Mouse (Mus musculus): ENCODE measurements around the gene Hid1. TPM values are rescaled to one million over a fixed set of nuclear protein-coding genes. Genes with fewer than 3 reads are reported as not detected.
A peak's percentile ranks its signal among the peaks of the same experiment; 100 is the strongest.

The Hid1 gene
- polyA plus RNA-seq, 1 experiment from 2014 or later, result 4.0 TPM

- Histone ChIP-seq H3K27me3 (peaks cover 75% of the 10 kb centered on the region), H3K9me3 (no peaks in the 10 kb centered on the region), H3K9ac (peak overlapping the region; percentile 67), H3K4me2 (peak overlapping the region; percentile 74), H3K27ac (no peak overlapping the region), H3K36me3 (no peaks in the 10 kb centered on the region), H3K4me1 (peaks cover 11% of the 10 kb centered on the region), H3K4me3 (peak overlapping the region; percentile 45)
- WGBS, result 3% methylated on average over 30 of the region's 30 CpGs
- ATAC-seq (ENCODE audit: insufficient number of reproducible peaks, insufficient read depth, low FRiP score, low TSS enrichment, low read depth), result no peak
These were observed 6.5 kb upstream of the Hid1 start for GRCm38 (mm10) chr11:115373805-115374694.

- H3K4me1 ChIP-seq, result peaks cover 11% of the 10 kb centered on the region
- peaks cover 86% of the 10 kb centered on the region for H3K27me3 ChIP-seq
These were observed 5.2 kb upstream of the Hid1 start for GRCm38 (mm10) chr11:115372737-115373136.

GRCm38 (mm10) chr11:115372015-115372414, 4.5 kb upstream of the Hid1 start:
- 66% methylated on average over 1 of the region's 1 CpGs for WGBS
- no peak overlapping the region for H3K4me3 ChIP-seq
- no peak for ATAC-seq (ENCODE audit: insufficient number of reproducible peaks, insufficient read depth, low FRiP score, low TSS enrichment, low read depth)
- peaks cover 93% of the 10 kb centered on the region for H3K27me3 ChIP-seq
- no peak overlapping the region for H3K4me2 ChIP-seq
- H3K9me3 ChIP-seq, result no peaks in the 10 kb centered on the region
- H3K36me3 ChIP-seq, result no peaks in the 10 kb centered on the region
- H3K4me1 ChIP-seq, result peaks cover 18% of the 10 kb centered on the region
- H3K27ac ChIP-seq, result no peak overlapping the region
- no peak overlapping the region for H3K9ac ChIP-seq

More at GRCm38 (mm10) chr11:115372737-115373136, 5.2 kb upstream of the Hid1 start:
- H3K36me3 ChIP-seq, result no peaks in the 10 kb centered on the region
- ATAC-seq (ENCODE audit: insufficient number of reproducible peaks, insufficient read depth, low FRiP score, low TSS enrichment, low read depth), result no peak
- no peak overlapping the region for H3K9ac ChIP-seq
- H3K4me2 ChIP-seq, result no peak overlapping the region
- WGBS, result 47% methylated on average over 2 of the region's 2 CpGs
- no peak overlapping the region for H3K4me3 ChIP-seq
- no peaks in the 10 kb centered on the region for H3K9me3 ChIP-seq
- no peak overlapping the region for H3K27ac ChIP-seq

GRCm38 (mm10) chr11:115371354-115371753, 3.8 kb upstream of the Hid1 start:
- no peak overlapping the region for H3K27ac ChIP-seq
- peaks cover 96% of the 10 kb centered on the region for H3K27me3 ChIP-seq
- ATAC-seq (ENCODE audit: insufficient number of reproducible peaks, insufficient read depth, low FRiP score, low TSS enrichment, low read depth), result no peak
- H3K9me3 ChIP-seq, result no peaks in the 10 kb centered on the region
- H3K4me1 ChIP-seq, result peaks cover 23% of the 10 kb centered on the region
- 66% methylated on average over 8 of the region's 8 CpGs for WGBS
- H3K4me3 ChIP-seq, result no peak overlapping the region
- no peak overlapping the region for H3K4me2 ChIP-seq
- H3K9ac ChIP-seq, result no peak overlapping the region
- no peaks in the 10 kb centered on the region for H3K36me3 ChIP-seq

GRCm38 (mm10) chr11:115370368-115370767, 2.8 kb upstream of the Hid1 start:
- H3K9me3 ChIP-seq, result no peaks in the 10 kb centered on the region
- H3K4me3 ChIP-seq, result no peak overlapping the region
- WGBS, result 61% methylated on average over 7 of the region's 7 CpGs
- ATAC-seq (ENCODE audit: insufficient number of reproducible peaks, insufficient read depth, low FRiP score, low TSS enrichment, low read depth), result no peak
- no peak overlapping the region for H3K27ac ChIP-seq
- no peaks in the 10 kb centered on the region for H3K36me3 ChIP-seq
- no peak overlapping the region for H3K4me2 ChIP-seq
- peaks cover 23% of the 10 kb centered on the region for H3K4me1 ChIP-seq
- H3K27me3 ChIP-seq, result peaks cover 97% of the 10 kb centered on the region
- no peak overlapping the region for H3K9ac ChIP-seq

- Histone ChIP-seq H3K27me3 (peaks cover 78% of the 10 kb centered on the region), H3K4me1 (peaks cover 12% of the 10 kb centered on the region), H3K9ac (peak overlapping the region; percentile 61), H3K4me2 (peak overlapping the region; percentile 83), H3K36me3 (no peaks in the 10 kb centered on the region), H3K9me3 (no peaks in the 10 kb centered on the region), H3K27ac (no peak overlapping the region), H3K4me3 (peak overlapping the region; percentile 46)
- 0 out of 2 replicates have a peak, but pooled peaks have one; percentile 23 for ATAC-seq (ENCODE audit: insufficient number of reproducible peaks, insufficient read depth, low FRiP score, low TSS enrichment, low read depth)
- WGBS, result 2% methylated on average over 28 of the region's 28 CpGs
These were observed 706 bp downstream of the Hid1 start for GRCm38 (mm10) chr11:115366706-115367394.

- Histone ChIP-seq H3K27ac (no peak overlapping the region), H3K4me3 (peak overlapping the region; percentile 46; the same call in 1 of the 2 replicates), H3K9me3 (no peaks in the 10 kb centered on the region), H3K36me3 (no peaks in the 10 kb centered on the region), H3K4me2 (0 out of 2 replicates have a peak overlapping the region, but pooled peaks have one; percentile 7), H3K27me3 (peaks cover 71% of the 10 kb centered on the region), H3K9ac (no peak overlapping the region), H3K4me1 (peaks cover 12% of the 10 kb centered on the region)
- ATAC-seq (ENCODE audit: insufficient number of reproducible peaks, insufficient read depth, low FRiP score, low TSS enrichment, low read depth), result no peak
- WGBS, result 41% methylated on average over 7 of the region's 7 CpGs
These were observed 1.4 kb downstream of the Hid1 start for GRCm38 (mm10) chr11:115366039-115366705.

GRCm38 (mm10) chr11:115364136-115364535, 3.4 kb downstream of the Hid1 start:
- peaks cover 51% of the 10 kb centered on the region for H3K27me3 ChIP-seq
- H3K27ac ChIP-seq, result no peak overlapping the region
- WGBS, result 75% methylated on average over 3 of the region's 3 CpGs
- H3K9me3 ChIP-seq, result no peaks in the 10 kb centered on the region
- peaks cover 17% of the 10 kb centered on the region for H3K4me1 ChIP-seq
- ATAC-seq (ENCODE audit: insufficient number of reproducible peaks, insufficient read depth, low FRiP score, low TSS enrichment, low read depth), result no peak
- no peak overlapping the region for H3K4me3 ChIP-seq
- no peak overlapping the region for H3K4me2 ChIP-seq
- H3K36me3 ChIP-seq, result no peaks in the 10 kb centered on the region
- H3K9ac ChIP-seq, result no peak overlapping the region

GRCm38 (mm10) chr11:115359726-115360125, 7.8 kb downstream of the Hid1 start:
- no peaks in the 10 kb centered on the region for H3K36me3 ChIP-seq
- no peaks in the 10 kb centered on the region for H3K9me3 ChIP-seq
- H3K4me2 ChIP-seq, result no peak overlapping the region
- WGBS, result 73% methylated on average over 6 of the region's 6 CpGs
- H3K27me3 ChIP-seq, result peaks cover 38% of the 10 kb centered on the region
- H3K9ac ChIP-seq, result peak overlapping the region; percentile 16; the same call in 1 of the 2 replicates
- H3K4me3 ChIP-seq, result no peak overlapping the region
- no peak for ATAC-seq (ENCODE audit: insufficient number of reproducible peaks, insufficient read depth, low FRiP score, low TSS enrichment, low read depth)
- H3K27ac ChIP-seq, result no peak overlapping the region; the same call in 1 of the 2 replicates
- H3K4me1 ChIP-seq, result peaks cover 12% of the 10 kb centered on the region

GRCm38 (mm10) chr11:115359293-115359692, 8.3 kb downstream of the Hid1 start:
- no peak overlapping the region for H3K4me3 ChIP-seq
- peaks cover 37% of the 10 kb centered on the region for H3K27me3 ChIP-seq
- H3K4me1 ChIP-seq, result peaks cover 12% of the 10 kb centered on the region
- no peaks in the 10 kb centered on the region for H3K36me3 ChIP-seq
- H3K9ac ChIP-seq, result peak overlapping the region; percentile 16; the same call in 1 of the 2 replicates
- no peak overlapping the region; the same call in 1 of the 2 replicates for H3K27ac ChIP-seq
- ATAC-seq (ENCODE audit: insufficient number of reproducible peaks, insufficient read depth, low FRiP score, low TSS enrichment, low read depth), result no peak
- 34% methylated on average over 3 of the region's 3 CpGs for WGBS
- no peaks in the 10 kb centered on the region for H3K9me3 ChIP-seq
- no peak overlapping the region for H3K4me2 ChIP-seq

GRCm38 (mm10) chr11:115358468-115358867, 9.1 kb downstream of the Hid1 start:
- Histone ChIP-seq H3K27ac (no peak overlapping the region), H3K4me3 (no peak overlapping the region), H3K4me1 (peaks cover 12% of the 10 kb centered on the region), H3K27me3 (peaks cover 32% of the 10 kb centered on the region), H3K9ac (peak overlapping the region; percentile 41; the same call in 1 of the 2 replicates), H3K9me3 (no peaks in the 10 kb centered on the region), H3K36me3 (no peaks in the 10 kb centered on the region), H3K4me2 (no peak overlapping the region; the same call in 1 of the 2 replicates)
- no peak for ATAC-seq (ENCODE audit: insufficient number of reproducible peaks, insufficient read depth, low FRiP score, low TSS enrichment, low read depth)
- WGBS, result 9% methylated on average over 5 of the region's 5 CpGs
